Mouse (Mus musculus) C2C12 (cell line): ENCODE measurements around the gene Dnajb4.

Experiments used
- CTCF ChIP-seq: IDR thresholded peaks from one replicate; pipeline ENCODE4 v1.5.1; 2011; ENCODE audit not compliant: control insufficient read depth, insufficient read depth, insufficient read length
- USF1 ChIP-seq: IDR thresholded peaks from one replicate; pipeline ENCODE4 v1.6.1; 2011; ENCODE audit warnings: low read depth, mild to moderate bottlenecking, control low read depth, moderate library complexity

DNA sequence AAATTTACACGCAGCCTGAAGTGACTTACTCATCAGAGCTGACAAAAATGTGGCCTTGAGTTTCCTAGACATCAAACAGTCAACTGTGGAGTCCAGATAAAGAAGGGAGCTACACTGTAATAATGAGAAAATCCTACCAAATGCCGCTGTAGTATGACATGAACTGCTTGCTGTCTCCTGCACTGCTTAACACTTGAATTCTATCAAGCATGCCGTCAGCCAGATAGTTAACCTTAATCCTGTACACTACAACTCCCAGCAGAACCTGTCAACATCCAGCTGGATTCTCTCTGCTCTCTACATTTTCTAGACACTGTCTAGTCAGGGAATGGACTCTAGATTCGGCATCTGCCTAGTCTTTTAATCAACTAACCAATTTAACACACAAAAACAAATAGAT is 20.8 kb downstream of the Dnajb4 start:
- TF ChIP-seq CTCF (no peak), USF1 (no peak)
